Mouse (Mus musculus): Measurements from ENCODE around the gene Kremen1. TPM values are rescaled to one million over a fixed set of nuclear protein-coding genes. Genes with fewer than 3 reads are reported as not detected.

The Kremen1 gene
- polyA plus RNA-seq, 2 experiments = 0.47 to 0.95 TPM

GRCm38 (mm10) chr11:5175141-5175540 is 86.2 kb downstream of the Kremen1 start:
- ATAC-seq (ENCODE audit: insufficient read depth) = no peak
- H3K4me2 ChIP-seq (ENCODE audit: low read depth) = no peak overlapping the region
- H3K9ac ChIP-seq (replicated peaks) = no peak overlapping the region
- no peak for DNase-seq (ENCODE audit: low read depth in 3 of 3, low spot score in 3 of 3)
- no peak overlapping the region for H3K4me3 ChIP-seq (ENCODE audit: insufficient read depth in 1 of 2, low read depth in 2 of 2, low read length in 2 of 2)
- no peaks in the 10 kb centered on the region for H3K4me1 ChIP-seq (replicated peaks; ENCODE audit: control insufficient read depth in 2 of 2, insufficient read depth in 2 of 2, low read length in 1 of 2)
- no peaks in the 10 kb centered on the region for H3K9me3 ChIP-seq (ENCODE audit: control insufficient read depth, low read length)
- H3K36me3 ChIP-seq (replicated peaks; ENCODE audit: control insufficient read depth, insufficient read depth, low read depth) = no peaks in the 10 kb centered on the region
- H3K27me3 ChIP-seq (ENCODE audit: control insufficient read depth, insufficient read depth, low read length) = no peaks in the 10 kb centered on the region
- no peak for TF ChIP-seq EP300 (IDR thresholded peaks at IDR 0.05; ENCODE audit: low read depth)
- no peak for TF ChIP-seq CTCF (IDR thresholded peaks at IDR 0.05; ENCODE audit: low read depth)
- no peak overlapping the region for H3K27ac ChIP-seq
- 69% methylated on average over 7 of the region's 7 CpGs for WGBS (ENCODE audit: insufficient replicate concordance)

DNA sequence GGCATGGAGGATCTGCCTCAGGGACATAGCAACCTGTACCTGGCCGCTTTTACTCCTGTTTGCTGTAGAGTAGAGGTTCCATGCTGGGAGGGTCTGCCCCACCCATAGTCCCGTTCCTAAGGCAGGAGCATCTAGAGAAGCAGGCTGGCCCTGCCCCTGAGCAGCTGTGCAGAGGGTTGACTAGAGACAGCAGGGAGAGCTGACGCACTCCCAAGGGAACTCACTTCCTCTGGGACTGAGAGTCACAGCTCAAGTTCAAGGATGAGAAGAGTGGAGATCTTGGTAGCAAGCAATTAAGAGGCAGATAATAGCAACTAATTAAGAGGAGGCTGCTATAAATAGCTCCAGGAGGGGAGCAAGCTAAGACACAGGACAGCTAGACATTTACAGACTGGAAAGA is 88.5 kb downstream of the Kremen1 start:
- H3K9me3 ChIP-seq (ENCODE audit: control insufficient read depth, low read length) = no peaks in the 10 kb centered on the region
- 62% methylated on average over 3 of the region's 3 CpGs for WGBS (ENCODE audit: insufficient replicate concordance)
- ATAC-seq (ENCODE audit: insufficient read depth) (no peak), DNase-seq (ENCODE audit: low read depth in 3 of 3, low spot score in 3 of 3) (no peak)
- no peaks in the 10 kb centered on the region for H3K4me1 ChIP-seq (replicated peaks; ENCODE audit: control insufficient read depth in 2 of 2, insufficient read depth in 2 of 2, low read length in 1 of 2)
- H3K9ac ChIP-seq (replicated peaks) = no peak overlapping the region
- H3K27ac ChIP-seq = no peak overlapping the region
- no peak overlapping the region for H3K4me3 ChIP-seq (ENCODE audit: insufficient read depth in 1 of 2, low read depth in 2 of 2, low read length in 2 of 2)
- H3K27me3 ChIP-seq (ENCODE audit: control insufficient read depth, insufficient read depth, low read length) = no peaks in the 10 kb centered on the region
- no peak for TF ChIP-seq EP300 (IDR thresholded peaks at IDR 0.05; ENCODE audit: low read depth)
- no peak for TF ChIP-seq CTCF (IDR thresholded peaks at IDR 0.05; ENCODE audit: low read depth)
- no peaks in the 10 kb centered on the region for H3K36me3 ChIP-seq (replicated peaks; ENCODE audit: control insufficient read depth, insufficient read depth, low read depth)
- no peak overlapping the region for H3K4me2 ChIP-seq (ENCODE audit: low read depth)

DNA sequence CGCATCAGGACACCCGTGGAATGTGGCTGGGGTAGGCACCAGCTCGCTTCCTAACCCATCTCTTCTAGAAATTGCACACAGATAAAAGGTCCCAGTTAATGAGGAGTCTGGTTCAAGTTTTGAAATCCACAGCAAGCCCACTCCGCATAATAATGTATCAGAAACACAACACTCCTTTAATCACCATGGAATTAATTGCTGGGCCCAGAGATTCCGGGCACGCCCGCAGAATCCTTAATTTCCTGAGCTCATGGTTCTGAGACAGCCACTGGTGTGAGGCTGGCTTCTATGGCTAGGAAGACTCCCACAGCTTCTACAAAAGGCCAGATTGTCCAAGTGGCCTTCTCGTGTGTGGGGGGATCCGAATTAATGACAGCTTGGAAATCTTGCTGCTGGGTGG is 94.0 kb downstream of the Kremen1 start:
- H3K27ac ChIP-seq = no peak overlapping the region
- H3K4me3 ChIP-seq (ENCODE audit: insufficient read depth in 1 of 2, low read depth in 2 of 2, low read length in 2 of 2) = no peak overlapping the region
- no peaks in the 10 kb centered on the region for H3K9me3 ChIP-seq (ENCODE audit: control insufficient read depth, low read length)
- H3K27me3 ChIP-seq (ENCODE audit: control insufficient read depth, insufficient read depth, low read length) = no peaks in the 10 kb centered on the region
- 69% methylated on average over 9 of the region's 9 CpGs for WGBS (ENCODE audit: insufficient replicate concordance)
- no peaks in the 10 kb centered on the region for H3K36me3 ChIP-seq (replicated peaks; ENCODE audit: control insufficient read depth, insufficient read depth, low read depth)
- TF ChIP-seq EP300 (IDR thresholded peaks at IDR 0.05; ENCODE audit: low read depth) = no peak
- no peak for TF ChIP-seq CTCF (IDR thresholded peaks at IDR 0.05; ENCODE audit: low read depth)
- no peak for ATAC-seq (ENCODE audit: insufficient read depth)
- H3K4me1 ChIP-seq (replicated peaks; ENCODE audit: control insufficient read depth in 2 of 2, insufficient read depth in 2 of 2, low read length in 1 of 2) = no peaks in the 10 kb centered on the region
- DNase-seq (ENCODE audit: low read depth in 3 of 3, low spot score in 3 of 3) = no peak
- H3K4me2 ChIP-seq (ENCODE audit: low read depth) = no peak overlapping the region
- H3K9ac ChIP-seq (replicated peaks) = no peak overlapping the region

DNA sequence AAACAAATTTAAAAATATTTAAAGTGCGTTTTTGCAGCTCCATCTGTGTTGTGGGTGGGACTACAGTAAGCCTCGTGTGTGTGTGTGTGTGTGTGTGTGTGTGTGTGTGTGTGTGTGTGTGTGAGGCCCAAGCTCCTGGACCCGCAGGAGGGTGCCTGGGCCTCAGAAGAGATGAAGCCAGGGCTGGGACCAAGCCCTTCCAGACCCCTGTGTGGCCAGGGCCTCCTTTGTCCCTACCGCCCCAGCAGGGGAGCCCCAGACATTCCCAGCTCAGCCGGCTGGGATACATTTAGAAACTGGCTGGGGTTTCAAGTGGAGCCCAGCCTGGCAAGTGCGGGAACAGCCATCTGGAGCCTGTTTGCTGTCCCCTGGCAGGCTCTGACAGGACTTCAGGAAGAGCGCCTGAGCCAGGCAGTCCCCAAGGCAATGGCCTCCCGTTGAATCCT is 95.9 kb downstream of the Kremen1 start:
- H3K27ac ChIP-seq = no peak overlapping the region
- H3K36me3 ChIP-seq (replicated peaks; ENCODE audit: control insufficient read depth, insufficient read depth, low read depth) = no peaks in the 10 kb centered on the region
- WGBS (ENCODE audit: insufficient replicate concordance) = 47% methylated on average over 8 of the region's 8 CpGs
- no peak overlapping the region for H3K4me2 ChIP-seq (ENCODE audit: low read depth)
- H3K27me3 ChIP-seq (ENCODE audit: control insufficient read depth, insufficient read depth, low read length) = no peaks in the 10 kb centered on the region
- H3K4me1 ChIP-seq (replicated peaks; ENCODE audit: control insufficient read depth in 2 of 2, insufficient read depth in 2 of 2, low read length in 1 of 2) = no peaks in the 10 kb centered on the region
- no peak overlapping the region for H3K9ac ChIP-seq (replicated peaks)
- DNase-seq (ENCODE audit: low read depth in 3 of 3, low spot score in 3 of 3) (no peak), ATAC-seq (ENCODE audit: insufficient read depth) (no peak)
- H3K4me3 ChIP-seq (ENCODE audit: insufficient read depth in 1 of 2, low read depth in 2 of 2, low read length in 2 of 2) = no peak overlapping the region
- TF ChIP-seq CTCF (IDR thresholded peaks at IDR 0.05; ENCODE audit: low read depth) (no peak), EP300 (IDR thresholded peaks at IDR 0.05; ENCODE audit: low read depth) (no peak)
- no peaks in the 10 kb centered on the region; the same call in 1 of the 2 replicates for H3K9me3 ChIP-seq (ENCODE audit: control insufficient read depth, low read length)

GRCm38 (mm10) chr11:5164310-5164709 is 97.0 kb downstream of the Kremen1 start:
- Histone ChIP-seq H3K9ac (replicated peaks) (no peak overlapping the region), H3K27me3 (ENCODE audit: control insufficient read depth, insufficient read depth, low read length) (no peaks in the 10 kb centered on the region), H3K9me3 (ENCODE audit: control insufficient read depth, low read length) (no peaks in the 10 kb centered on the region; the same call in 1 of the 2 replicates), H3K4me1 (replicated peaks; ENCODE audit: control insufficient read depth in 2 of 2, insufficient read depth in 2 of 2, low read length in 1 of 2) (no peaks in the 10 kb centered on the region), H3K4me2 (ENCODE audit: low read depth) (no peak overlapping the region), H3K36me3 (replicated peaks; ENCODE audit: control insufficient read depth, insufficient read depth, low read depth) (no peaks in the 10 kb centered on the region), H3K27ac (no peak overlapping the region), H3K4me3 (ENCODE audit: insufficient read depth in 1 of 2, low read depth in 2 of 2, low read length in 2 of 2) (no peak overlapping the region)
- no peak for ATAC-seq (ENCODE audit: insufficient read depth)
- WGBS (ENCODE audit: insufficient replicate concordance) = 25% methylated on average over 8 of the region's 8 CpGs
- TF ChIP-seq EP300 (IDR thresholded peaks at IDR 0.05; ENCODE audit: low read depth) (no peak), CTCF (IDR thresholded peaks at IDR 0.05; ENCODE audit: low read depth) (no peak)
- DNase-seq (ENCODE audit: low read depth in 3 of 3, low spot score in 3 of 3) = no peak
